Mouse (Mus musculus): Measurements from ENCODE around the gene Cd200r1.
"Not testable (repeated sequence)": the region's sequence is repeated elsewhere in the genome, so short reads cannot be mapped to it uniquely, and the experiment has no call there.

The Cd200r1 gene

GRCm38 (mm10) chr16:44767506-44767905 is 2.0 kb downstream of the Cd200r1 start:
- DNase-seq: no peak

GRCm38 (mm10) chr16:44767967-44768366 is 2.4 kb downstream of the Cd200r1 start:
- DNase-seq: no peak

GRCm38 (mm10) chr16:44772577-44772976 is 7.0 kb downstream of the Cd200r1 start:
- no peak for DNase-seq

- no peak for DNase-seq
These were observed 8.1 kb downstream of the Cd200r1 start for GRCm38 (mm10) chr16:44773673-44774072.

GRCm38 (mm10) chr16:44774201-44774600 is 8.7 kb downstream of the Cd200r1 start:
- DNase-seq: no peak

GRCm38 (mm10) chr16:44778538-44779147 is 13.1 kb downstream of the Cd200r1 start:
- no peak for DNase-seq

- DNase-seq: no peak
These were observed 14.0 kb downstream of the Cd200r1 start for GRCm38 (mm10) chr16:44779494-44779893.

- no peak for DNase-seq
These were observed 15.2 kb downstream of the Cd200r1 start for GRCm38 (mm10) chr16:44780751-44781150.

- no peak for DNase-seq
These were observed 21.4 kb downstream of the Cd200r1 start for GRCm38 (mm10) chr16:44786934-44787333.

GRCm38 (mm10) chr16:44794416-44794815 is 28.9 kb downstream of the Cd200r1 start:
- DNase-seq: no peak

- no peak for DNase-seq
These were observed 40.4 kb downstream of the Cd200r1 start for GRCm38 (mm10) chr16:44805976-44806375.

GRCm38 (mm10) chr16:44810223-44810622 is 44.7 kb downstream of the Cd200r1 start:
- DNase-seq: not testable (repeated sequence)

- no peak for DNase-seq
These were observed 46.0 kb downstream of the Cd200r1 start, which contains the start of gene Cd200r4 for GRCm38 (mm10) chr16:44811544-44811943. Cd200r4 (plus strand) TSS chr16:44811733.

- no peak for DNase-seq
These were observed 47.0 kb downstream of the Cd200r1 start for GRCm38 (mm10) chr16:44812468-44813065.

- DNase-seq: no peak
These were observed 52.5 kb downstream of the Cd200r1 start for GRCm38 (mm10) chr16:44818010-44818409.

GRCm38 (mm10) chr16:44820545-44820944 is 55.0 kb downstream of the Cd200r1 start:
- DNase-seq: no peak

- DNase-seq: no peak
These were observed 66.8 kb downstream of the Cd200r1 start for GRCm38 (mm10) chr16:44832286-44832685.

GRCm38 (mm10) chr16:44833189-44833588 is 67.7 kb downstream of the Cd200r1 start:
- DNase-seq: not testable (repeated sequence)
